Mouse (Mus musculus) megakaryocyte, embryonic 14.5 days (primary cell): ENCODE results near the gene Kcnma1.

Experiments
- FLI1 ChIP-seq: IDR thresholded peaks from 2 replicates; pipeline ENCODE4 v1.6.1; 2012; ENCODE audit warnings: low read length, inconsistent platforms, mixed read lengths
- GATA1 ChIP-seq: IDR thresholded peaks from 3 replicates; pipeline ENCODE4 v1.6.1; 2012; ENCODE audit warnings: mixed read lengths, low read length, inconsistent platforms, borderline replicate concordance

DNA sequence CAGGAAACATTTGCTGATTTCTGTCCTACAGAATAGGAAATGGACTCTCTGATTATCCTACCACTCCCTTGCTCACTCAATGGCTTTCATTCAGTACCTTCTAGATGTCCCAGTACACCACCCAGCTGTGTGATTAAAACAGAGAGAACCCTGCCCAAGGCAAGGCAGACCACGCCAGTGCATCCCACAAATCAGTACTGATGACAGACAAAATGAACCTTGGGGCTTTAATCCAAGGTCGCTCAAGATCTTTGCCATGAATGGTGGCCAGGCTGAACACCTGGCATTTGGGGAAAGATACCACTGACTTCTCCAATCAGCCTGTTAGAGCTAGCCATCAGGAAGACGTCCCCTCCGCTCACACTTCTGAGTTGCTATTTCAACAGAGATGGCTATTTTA lies 440.2 kb downstream of the Kcnma1 start:
- TF ChIP-seq GATA1 (no peak), FLI1 (no peak)
